Mouse (Mus musculus) G1E (cell line): ENCODE measurements at regions not wholly inside any gene's neighbourhood (a gene's known extent, or its start where the extent isn't known, plus 50 kb on each side); places are given as distances from the start of the nearest gene placed in this dataset.

Experiments
- CTCF ChIP-seq: IDR thresholded peaks from 2 replicates; pipeline ENCODE4 v1.5.1; 2012; ENCODE audit warnings: low read depth, low read length, inconsistent platforms, mixed read lengths
- GATA1 ChIP-seq: IDR thresholded peaks from 2 replicates; pipeline ENCODE4 v1.6.1; 2012; ENCODE audit warnings: borderline replicate concordance, low read length, inconsistent platforms, mixed read lengths
- GATA2 ChIP-seq: IDR thresholded peaks from 2 replicates; pipeline ENCODE4 v1.6.1; 2012; ENCODE audit warnings: low read depth, low read length, inconsistent platforms, borderline replicate concordance
- POLR2AphosphoS5 ChIP-seq: IDR thresholded peaks from 2 replicates; pipeline ENCODE4 v1.6.1; 2012; ENCODE audit warnings: low read depth, low read length, inconsistent platforms; ENCODE audit not compliant: insufficient replicate concordance
- TAL1 ChIP-seq: conservative IDR thresholded peaks from 2 replicates; pipeline ENCODE4 v1.6.1; 2012; ENCODE audit warnings: low read depth, low read length, inconsistent platforms, mixed read lengths

DNA sequence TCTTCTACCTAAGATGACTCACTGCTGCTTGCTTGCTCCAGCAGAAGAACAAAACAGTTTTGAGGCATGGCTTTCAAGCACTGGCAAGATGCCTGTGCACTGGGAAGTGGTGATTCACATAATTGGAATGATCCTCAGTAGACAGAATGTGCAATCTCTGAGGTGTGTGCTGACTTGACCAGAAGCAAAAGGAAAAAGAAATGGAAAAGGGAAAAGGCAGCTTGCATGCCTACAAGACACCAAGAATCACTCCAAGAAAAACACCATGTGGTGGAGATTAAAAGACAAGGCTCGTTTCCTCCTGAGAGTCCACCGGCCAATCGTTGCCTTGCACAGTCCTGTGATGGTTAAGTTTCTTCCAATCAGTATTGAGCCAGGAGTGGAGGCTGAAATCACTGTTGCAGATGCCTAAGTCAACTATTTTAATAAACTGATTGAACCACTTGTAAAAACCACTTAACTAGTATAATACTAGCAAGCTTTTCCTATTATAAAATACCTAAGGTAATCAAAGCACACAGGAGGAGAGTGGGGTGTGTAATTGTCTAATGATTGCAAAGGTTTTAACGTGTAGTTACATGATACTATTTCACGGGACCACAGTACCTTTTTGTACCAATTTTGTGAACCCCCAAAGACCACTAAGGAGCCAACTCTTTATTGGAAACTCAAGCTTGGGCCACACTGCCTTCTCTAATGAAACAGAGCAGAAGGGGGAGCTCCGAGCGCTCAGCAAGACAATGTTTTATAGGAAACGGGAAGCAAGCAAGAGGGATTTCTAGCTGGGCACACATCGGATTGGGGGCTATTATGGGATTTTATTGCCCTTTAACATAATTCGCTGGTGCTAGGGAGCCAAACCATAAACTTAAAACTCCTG is 232.2 kb downstream of the Myh15 start:
- no peak for TF ChIP-seq CTCF
- TF ChIP-seq GATA1: no peak
- TF ChIP-seq TAL1: no peak
- TF ChIP-seq POLR2AphosphoS5: no peak
- TF ChIP-seq GATA2: no peak
